ENCODE assay signal across 16 mouse cellular contexts in the genomic region with DNA sequence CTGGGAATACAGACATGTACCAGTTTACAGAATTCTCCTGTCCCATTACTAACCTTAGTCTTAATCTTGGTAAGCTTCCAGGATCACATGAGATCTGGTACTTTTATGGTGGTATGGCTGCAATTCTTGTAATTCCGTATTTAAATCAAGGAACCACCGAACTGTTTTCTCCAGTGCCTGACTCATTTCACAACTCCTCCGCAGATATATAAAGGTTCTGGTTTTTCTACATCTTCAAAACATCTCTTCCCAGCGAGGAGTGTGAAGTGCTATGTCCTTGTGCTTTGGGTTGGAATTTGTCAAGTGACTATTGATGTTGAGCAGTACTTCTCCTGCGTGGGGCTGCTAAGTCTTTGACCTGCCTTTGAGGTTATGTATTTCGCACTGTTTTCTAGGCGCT.
"Had no signal": no experiment of that assay in that cellular context is flagged by ENCODE, and none has a peak within 500 bp of the region (broad histone marks: within the 10 kb centered on the region; RNA-seq: fewer than 3 reads in every experiment).

No protein-coding gene starts in this region.

- DNase-seq: kidney, adult 11 months; kidney, adult 8-10 months; kidney, postnatal 10 days; kidney, postnatal 36 days; layer of hippocampus, postnatal 36 days; lung, adult 18-20 months; lung, postnatal 10 days; lung, postnatal 36 days; midbrain, embryonic 14.5 days; retina, postnatal 1 day; right cerebral cortex, postnatal 4 days; spleen, adult 18-20 months; thymus, adult 18-20 months; thymus, postnatal 36 days had no signal

- ATAC-seq: intestine, embryonic 15.5 days; liver, embryonic 12.5 days had no signal
